Mouse (Mus musculus) embryonic facial prominence, embryonic 11.5 days (tissue): ENCODE results near the gene Smox. TPM values are rescaled to one million over a fixed set of nuclear protein-coding genes. Genes with fewer than 3 reads are reported as not detected.

Experiments
- ATAC-seq: fragments of 200-750 bp; cut with Nextera tagmentation; replicated peaks from 2 replicates; pipeline ENCODE4 v1.8.0; 2017; ENCODE audit warnings: low read depth; ENCODE audit not compliant: insufficient number of reproducible peaks, low FRiP score, low TSS enrichment
- DNase-seq: peaks from one replicate; pipeline ENCODE4 v3.0.0-alpha.2; 2015; ENCODE audit warnings: low spot score
- H3K27ac ChIP-seq: fragments of 300-500 bp; sonication (generic); replicated peaks from 2 replicates; pipeline ENCODE4 v1.5.1; 2014; ENCODE audit warnings: mild to moderate bottlenecking, low read depth, low read length, control low read depth
- H3K27me3 ChIP-seq: fragments of 300-500 bp; sonication (generic); 2 replicates; pipeline ENCODE4 v1.6.1; 2014; ENCODE audit warnings: mild to moderate bottlenecking, low read length, moderate library complexity, mixed read lengths; ENCODE audit not compliant: control insufficient read depth, insufficient read depth
- H3K36me3 ChIP-seq: fragments of 300-500 bp; sonication (generic); replicated peaks from 2 replicates; pipeline ENCODE4 v1.6.1; 2014; ENCODE audit warnings: low read depth, mild to moderate bottlenecking, low read length, moderate library complexity, mixed read lengths; ENCODE audit not compliant: control insufficient read depth, insufficient read depth
- H3K4me1 ChIP-seq: fragments of 300-500 bp; sonication (generic); 2 replicates; pipeline ENCODE4 v1.6.1; 2014; ENCODE audit warnings: low read length, mixed read lengths; ENCODE audit not compliant: control insufficient read depth, insufficient read depth
- H3K4me2 ChIP-seq: fragments of 300-500 bp; sonication (generic); 2 replicates; pipeline ENCODE4 v1.6.1; 2014; ENCODE audit warnings: low read depth, mild to moderate bottlenecking, control low read depth, low read length, moderate library complexity
- H3K4me3 ChIP-seq: fragments of 300-500 bp; sonication (generic); 2 replicates; pipeline ENCODE4 v1.5.1; 2014; ENCODE audit warnings: low read depth, low read length, control low read depth
- H3K9ac ChIP-seq: fragments of 300-500 bp; sonication (generic); replicated peaks from 2 replicates; pipeline ENCODE4 v1.6.1; 2014; ENCODE audit warnings: mild to moderate bottlenecking, control low read depth, low read length
- H3K9me3 ChIP-seq: fragments of 300-500 bp; sonication (generic); replicated peaks from 2 replicates; pipeline ENCODE4 v1.6.1; 2016; ENCODE audit warnings: mild to moderate bottlenecking, low read length, inconsistent platforms, mixed read lengths; ENCODE audit not compliant: control insufficient read depth
- WGBS: fragments of 180-500 bp; shearing (Covaris S2); extraction: QIAGEN DNeasy Blood & Tissue Kit; methylation state at CpG from one replicate; pipeline ENCODE4 v1.1.7; 2014; 5-methylcytosine and 5-hydroxymethylcytosine counted together
- polyA plus RNA-seq: library from polyadenylated mRNA; unstranded; fragments of >200 nt; fragmentation: Nextera tagmentation; extraction: Ambion mirVana; gene quantifications from 2 replicates; pipeline ENCODE4 v1.2.1, GENCODE M21; 2014

Smox gene
- polyA plus RNA-seq, 1 experiment from 2014 or later: 38.7 TPM

DNA sequence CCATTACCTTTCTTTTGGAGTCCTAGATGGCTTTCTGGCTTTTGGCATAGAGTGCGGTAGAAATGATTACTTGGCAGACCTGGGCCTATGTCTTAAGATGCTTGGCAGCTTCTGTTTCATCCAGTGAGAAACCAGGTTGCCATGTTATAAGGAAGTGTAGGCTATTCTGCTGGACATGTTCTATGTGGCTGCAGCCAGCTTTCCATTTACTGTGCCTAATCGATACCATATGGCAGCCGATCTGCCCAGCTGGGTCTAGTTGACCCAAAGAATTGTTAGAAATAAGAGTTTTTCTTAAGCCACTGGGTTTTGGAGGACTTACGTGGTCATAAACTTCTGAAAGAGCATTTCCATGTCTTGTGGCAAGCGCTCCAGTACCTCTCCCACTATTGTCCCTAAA is 4.0 kb upstream of the Smox start:
- no peaks in the 10 kb centered on the region for H3K36me3 ChIP-seq
- H3K4me1 ChIP-seq: no peaks in the 10 kb centered on the region
- H3K4me3 ChIP-seq: no peak overlapping the region
- DNase-seq: peak; percentile 69
- H3K9ac ChIP-seq: no peak overlapping the region
- H3K4me2 ChIP-seq: no peak overlapping the region
- H3K9me3 ChIP-seq: no peaks in the 10 kb centered on the region
- H3K27me3 ChIP-seq: no peaks in the 10 kb centered on the region
- H3K27ac ChIP-seq: no peak overlapping the region
- ATAC-seq: no peak
- 66% methylated on average over 5 of the region's 5 CpGs for WGBS

DNA sequence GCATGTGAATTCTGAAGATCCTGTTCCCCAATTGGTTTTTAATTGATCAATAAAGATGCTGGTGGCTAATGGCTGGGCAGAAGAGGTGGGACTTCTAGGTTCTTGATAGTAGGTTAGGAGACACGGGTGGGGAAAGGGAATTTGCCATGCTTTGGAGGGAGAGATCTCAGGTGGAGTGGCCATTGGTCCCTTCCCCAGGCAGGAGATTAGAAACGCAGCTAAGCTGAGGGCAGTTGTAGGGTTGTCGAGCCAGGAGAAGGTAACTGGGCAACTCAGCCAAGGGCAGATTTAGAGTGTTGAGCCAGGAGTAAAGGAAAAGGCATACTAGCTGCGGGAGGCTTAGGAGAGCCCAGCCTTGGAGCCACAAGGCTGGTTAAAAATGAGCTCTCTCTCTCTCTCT is 3.0 kb upstream of the Smox start:
- no peaks in the 10 kb centered on the region; the same call in 1 of the 2 replicates for H3K4me1 ChIP-seq
- WGBS: 80% methylated on average over 4 of the region's 4 CpGs
- no peak overlapping the region for H3K9ac ChIP-seq
- no peak overlapping the region for H3K4me2 ChIP-seq
- no peak for ATAC-seq
- H3K9me3 ChIP-seq: no peaks in the 10 kb centered on the region
- H3K36me3 ChIP-seq: no peaks in the 10 kb centered on the region
- no peaks in the 10 kb centered on the region for H3K27me3 ChIP-seq
- H3K27ac ChIP-seq: no peak overlapping the region
- no peak for DNase-seq
- H3K4me3 ChIP-seq: no peak overlapping the region

DNA sequence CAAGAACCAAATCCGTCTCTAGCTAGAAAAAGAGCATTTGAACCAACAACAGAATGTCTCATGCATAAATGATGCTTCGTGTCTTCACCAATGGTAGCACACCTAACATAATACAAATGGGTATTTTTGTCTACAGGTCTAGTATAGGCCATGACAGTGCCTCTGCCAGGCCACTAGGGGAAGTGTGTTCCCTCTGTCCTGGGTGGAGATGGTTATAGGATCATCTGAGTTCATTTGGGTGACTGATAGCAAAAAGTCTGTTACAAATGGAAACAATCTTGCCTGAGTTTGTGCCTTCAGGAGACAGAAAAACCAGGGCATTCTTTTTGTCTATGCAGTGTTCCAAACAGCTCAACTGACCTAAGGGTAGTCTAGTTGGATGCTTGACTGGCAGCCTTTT is 2.4 kb upstream of the Smox start:
- Histone ChIP-seq H3K9ac (no peak overlapping the region), H3K4me1 (no peaks in the 10 kb centered on the region; the same call in 1 of the 2 replicates), H3K36me3 (no peaks in the 10 kb centered on the region), H3K27me3 (no peaks in the 10 kb centered on the region), H3K27ac (no peak overlapping the region), H3K4me2 (no peak overlapping the region), H3K9me3 (no peaks in the 10 kb centered on the region), H3K4me3 (no peak overlapping the region)
- ATAC-seq (no peak), DNase-seq (no peak)
- WGBS: 79% methylated on average over 2 of the region's 2 CpGs

DNA sequence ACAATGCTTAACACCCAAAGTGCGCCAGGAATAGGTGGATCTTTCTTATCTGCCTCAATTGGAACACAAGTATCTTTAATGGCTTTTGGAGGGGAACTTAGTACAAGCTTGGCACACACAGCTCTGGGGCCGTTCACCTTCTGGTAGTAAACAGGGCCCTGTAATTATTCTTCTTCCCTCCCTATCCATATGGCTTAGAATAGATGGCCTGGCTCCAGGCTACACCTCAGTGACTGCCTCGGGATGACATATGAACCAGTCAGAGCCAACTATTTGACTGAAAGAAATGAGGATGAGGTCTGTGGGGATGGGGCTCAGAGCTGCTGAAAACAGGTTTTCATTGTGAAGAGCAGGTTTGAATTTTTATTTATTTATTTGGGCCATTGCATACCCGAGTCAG is 1.7 kb upstream of the Smox start:
- Histone ChIP-seq H3K4me2 (no peak overlapping the region), H3K9ac (no peak overlapping the region), H3K4me3 (no peak overlapping the region), H3K27ac (no peak overlapping the region), H3K4me1 (no peaks in the 10 kb centered on the region; the same call in 1 of the 2 replicates), H3K27me3 (no peaks in the 10 kb centered on the region), H3K36me3 (no peaks in the 10 kb centered on the region), H3K9me3 (no peaks in the 10 kb centered on the region)
- DNase-seq (no peak), ATAC-seq (no peak)
- 70% methylated on average over 4 of the region's 4 CpGs for WGBS

DNA sequence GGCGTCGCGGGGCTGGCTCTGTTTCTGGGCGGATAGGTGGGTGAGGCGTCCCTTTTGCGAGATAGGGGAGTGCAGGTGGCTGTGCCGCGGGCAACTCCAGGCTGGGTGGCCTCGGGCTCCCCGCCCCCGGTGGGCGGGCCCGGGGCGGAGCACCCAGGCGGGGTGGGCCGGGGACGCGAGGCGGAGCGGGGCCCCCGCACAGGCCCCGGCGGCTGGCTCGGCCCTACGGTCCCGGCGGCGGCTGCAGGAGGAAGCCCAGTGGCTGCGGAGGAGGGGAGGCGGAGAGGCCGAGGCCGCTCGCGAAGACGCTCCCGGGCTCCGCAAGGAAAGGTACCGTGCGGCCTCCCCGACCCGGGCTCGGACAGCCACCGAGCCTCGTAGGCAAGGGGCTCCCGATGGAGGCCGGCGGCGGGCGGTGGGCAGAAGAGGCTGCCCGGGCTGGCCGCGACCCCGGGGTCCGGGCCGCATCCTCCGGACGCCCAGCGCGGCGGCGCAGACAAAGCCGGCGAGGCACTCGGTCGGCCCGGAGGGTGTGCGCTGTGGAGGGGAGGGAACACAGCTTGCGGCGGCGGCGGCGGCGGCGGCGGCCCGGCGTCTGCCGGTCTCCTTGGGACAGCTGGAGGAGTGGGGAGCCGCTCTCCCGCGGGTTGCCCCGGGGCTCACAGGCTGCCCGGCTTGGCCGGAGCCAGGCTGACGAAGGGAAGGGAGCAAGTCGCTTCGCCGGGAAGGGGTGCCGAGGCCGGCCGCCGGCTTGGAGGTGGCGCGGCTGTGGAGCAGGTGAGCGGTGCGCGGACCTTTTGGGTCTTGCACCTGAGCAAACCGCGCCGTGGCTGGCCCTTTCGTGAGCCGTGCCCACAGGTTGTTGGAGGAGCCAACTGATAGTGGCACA is 655 bp downstream of the Smox start:
- Histone ChIP-seq H3K9me3 (no peaks in the 10 kb centered on the region), H3K27ac (peak overlapping the region; percentile 49; the same call in 1 of the 2 replicates), H3K4me2 (peak overlapping the region; percentile 97), H3K4me3 (peak overlapping the region; percentile 87), H3K27me3 (no peaks in the 10 kb centered on the region), H3K4me1 (no peaks in the 10 kb centered on the region; the same call in 1 of the 2 replicates), H3K36me3 (no peaks in the 10 kb centered on the region), H3K9ac (peak overlapping the region; percentile 93)
- WGBS: 0% methylated on average over 66 of the region's 102 CpGs
- peak; percentile 95 for ATAC-seq
- peak; percentile 82 for DNase-seq

DNA sequence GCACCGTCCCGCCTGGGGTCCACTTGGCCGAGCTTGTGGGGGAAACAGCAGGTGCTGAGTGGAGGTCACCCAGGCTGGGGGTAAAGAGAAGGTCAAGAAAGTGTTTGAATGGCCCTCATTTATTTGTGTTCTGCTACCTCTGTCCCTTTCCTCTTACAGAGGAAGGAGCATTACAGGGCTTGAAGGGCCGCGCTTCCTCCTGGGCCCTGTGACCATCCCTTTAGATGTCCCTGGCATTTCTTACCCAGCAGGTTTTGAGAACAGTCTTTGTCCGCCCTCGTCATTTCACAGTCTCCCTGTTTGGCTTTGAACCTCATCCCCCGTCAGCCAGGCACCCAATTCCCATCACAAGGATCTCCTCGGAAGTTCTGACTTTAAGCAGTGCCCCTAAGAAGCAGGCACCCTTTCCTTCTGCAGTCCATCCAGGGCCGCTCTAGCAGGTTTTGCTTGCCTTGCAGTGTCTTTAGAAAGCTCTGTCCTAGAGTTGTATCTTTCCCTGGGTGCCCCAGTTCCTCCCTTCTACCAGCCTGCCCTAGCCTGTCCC is 1.4 kb downstream of the Smox start:
- Histone ChIP-seq H3K27me3 (no peaks in the 10 kb centered on the region), H3K4me3 (peak overlapping the region; percentile 87), H3K36me3 (no peaks in the 10 kb centered on the region), H3K9me3 (no peaks in the 10 kb centered on the region), H3K9ac (peak overlapping the region; percentile 93), H3K4me1 (no peaks in the 10 kb centered on the region; the same call in 1 of the 2 replicates), H3K4me2 (peak overlapping the region; percentile 97), H3K27ac (no peak overlapping the region)
- no peak for ATAC-seq
- 13% methylated on average over 10 of the region's 10 CpGs for WGBS
- no peak for DNase-seq

DNA sequence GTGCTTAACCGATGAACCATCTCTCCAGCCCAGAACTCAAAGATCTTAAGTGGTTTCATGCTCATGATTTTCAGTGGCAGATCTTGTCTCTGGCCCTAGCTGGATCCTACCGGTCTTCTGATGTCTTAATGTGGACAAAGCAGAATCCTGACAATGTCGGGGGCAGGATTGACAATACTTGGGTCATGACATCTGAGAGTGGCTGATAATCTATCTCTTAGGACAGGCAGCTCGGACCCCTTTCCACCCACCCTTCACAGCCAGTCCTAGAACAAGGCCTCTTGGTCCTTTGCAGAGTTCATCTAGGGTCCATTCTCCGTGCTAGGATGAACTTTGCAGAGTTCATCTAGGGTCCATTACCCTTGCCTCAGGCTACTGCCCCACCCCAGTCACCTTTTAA is 2.1 kb downstream of the Smox start:
- no peak overlapping the region for H3K4me2 ChIP-seq
- no peak overlapping the region for H3K27ac ChIP-seq
- no peak for DNase-seq
- no peaks in the 10 kb centered on the region for H3K27me3 ChIP-seq
- WGBS: 49% methylated on average over 5 of the region's 5 CpGs
- no peaks in the 10 kb centered on the region for H3K9me3 ChIP-seq
- H3K4me3 ChIP-seq: no peak overlapping the region
- ATAC-seq: no peak
- no peak overlapping the region for H3K9ac ChIP-seq
- H3K4me1 ChIP-seq: no peaks in the 10 kb centered on the region; the same call in 1 of the 2 replicates
- H3K36me3 ChIP-seq: no peaks in the 10 kb centered on the region

DNA sequence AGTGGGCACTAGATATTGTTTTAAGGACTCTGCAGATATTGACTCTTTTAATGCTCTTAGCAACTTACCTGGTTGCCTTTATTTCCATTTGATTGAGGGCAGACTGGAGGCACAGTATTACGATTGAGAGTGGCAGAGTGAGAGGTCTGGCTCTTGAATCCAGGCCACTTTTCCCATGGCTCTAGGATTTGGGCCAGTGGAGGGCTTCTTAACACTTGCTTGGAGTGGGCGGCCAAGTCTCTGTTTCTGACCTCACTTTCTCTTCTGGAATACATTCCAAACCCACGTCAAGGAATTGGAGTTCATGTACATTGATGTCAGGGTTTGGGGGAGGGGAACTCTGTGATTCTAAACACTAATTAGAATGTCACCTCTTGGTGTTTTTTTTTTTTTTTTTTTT is 4.0 kb downstream of the Smox start:
- Histone ChIP-seq H3K4me3 (no peak overlapping the region), H3K27ac (no peak overlapping the region), H3K4me2 (no peak overlapping the region), H3K27me3 (no peaks in the 10 kb centered on the region), H3K9ac (no peak overlapping the region), H3K36me3 (no peaks in the 10 kb centered on the region), H3K9me3 (no peaks in the 10 kb centered on the region), H3K4me1 (no peaks in the 10 kb centered on the region; the same call in 1 of the 2 replicates)
- no peak for ATAC-seq
- WGBS: 77% methylated on average over 3 of the region's 3 CpGs
- DNase-seq: no peak
